Mouse (Mus musculus) left cerebral cortex, postnatal 10 days (tissue): ENCODE results near the gene Lrrc49. TPM values are rescaled to one million over a fixed set of nuclear protein-coding genes. Genes with fewer than 3 reads are reported as not detected.

ENCODE experiments used
- DNase-seq, 2 experiments: peaks; one replicate each; pipeline ENCODE4 v3.0.0; 2021 to 2022; ENCODE audit warnings: low spot score in 2 of 2, mixed read lengths in 1 of 2; ENCODE audit errors: extremely low spot score in 1 of 2
- intact Hi-C: fragments of 180-260 bp; cut with DNase I; formaldehyde crosslinking; loops from one replicate; pipeline ENCODE4 v1.15.1; 2025
- total RNA-seq, 2 experiments: library from RNA; stranded (reverse); gene quantifications; 2 replicates each; pipeline ENCODE4 v1.2.3; 2021

The Lrrc49 gene
- total RNA-seq, 2 experiments from 2014 or later, result 71.6 to 71.7 TPM

GRCm38 (mm10) chr9:60563809-60564208 lies 124.1 kb downstream of the Lrrc49 start:
- intact Hi-C loops, result no loop called here
- no peak for DNase-seq

GRCm38 (mm10) chr9:60562443-60563371 lies 125.3 kb downstream of the Lrrc49 start:
- intact Hi-C loops, result no loop called here
- DNase-seq, result peak in 1 of 2 experiments; percentile 29

- DNase-seq, result peak in 1 of 2 experiments; percentile 61
- intact Hi-C loops, result no loop called here
Measured at GRCm38 (mm10) chr9:60561641-60562289, 126.2 kb downstream of the Lrrc49 start.

- intact Hi-C loops, result no loop called here
- no peak for DNase-seq
Measured at GRCm38 (mm10) chr9:60558507-60558906, 129.5 kb downstream of the Lrrc49 start.

- intact Hi-C loops, result no loop called here
- no peak for DNase-seq
Measured at GRCm38 (mm10) chr9:60551238-60551637, 136.7 kb downstream of the Lrrc49 start.

GRCm38 (mm10) chr9:60548182-60548581 lies 139.8 kb downstream of the Lrrc49 start:
- peak in 1 of 2 experiments; percentile 67 for DNase-seq
- intact Hi-C loops, result no loop called here

GRCm38 (mm10) chr9:60546169-60546568 lies 141.8 kb downstream of the Lrrc49 start:
- no peak for DNase-seq
- intact Hi-C loops, result no loop called here

- intact Hi-C loops, result no loop called here
- DNase-seq, result no peak
Measured at GRCm38 (mm10) chr9:60545361-60546096, 142.4 kb downstream of the Lrrc49 start.

GRCm38 (mm10) chr9:60543422-60544015 lies 144.4 kb downstream of the Lrrc49 start:
- intact Hi-C loops, result no loop called here

GRCm38 (mm10) chr9:60530310-60530709 lies 157.6 kb downstream of the Lrrc49 start:
- intact Hi-C loops, result no loop called here
- DNase-seq, result no peak

More at GRCm38 (mm10) chr9:60543422-60544015, 144.4 kb downstream of the Lrrc49 start:
- DNase-seq, result no peak

- DNase-seq, result no peak
- intact Hi-C loops, result loop anchor here (10.0 kb wide), 1 partner anchor 245 kb away; no protein-coding TSS in a partner anchor
Measured at GRCm38 (mm10) chr9:60529348-60530243, 158.4 kb downstream of the Lrrc49 start.

GRCm38 (mm10) chr9:60528269-60528668 lies 159.7 kb downstream of the Lrrc49 start:
- no peak for DNase-seq
- intact Hi-C loops, result loop anchor here (10.0 kb wide), 1 partner anchor 243 kb away; no protein-coding TSS in a partner anchor

- intact Hi-C loops, result loop anchor here (10.0 kb wide), 1 partner anchor 243 kb away; no protein-coding TSS in a partner anchor
- no peak for DNase-seq
Measured at GRCm38 (mm10) chr9:60527836-60528235, 160.1 kb downstream of the Lrrc49 start.

- no peak for DNase-seq
- intact Hi-C loops, result loop anchor here (10.0 kb wide), 1 partner anchor 242 kb away; no protein-coding TSS in a partner anchor
Measured at GRCm38 (mm10) chr9:60527051-60527450, 160.9 kb downstream of the Lrrc49 start.

GRCm38 (mm10) chr9:60526195-60526594 lies 161.8 kb downstream of the Lrrc49 start:
- no peak for DNase-seq
- intact Hi-C loops, result loop anchor here (10.0 kb wide), 1 partner anchor 241 kb away; no protein-coding TSS in a partner anchor

- intact Hi-C loops, result loop anchor here (10.0 kb wide), 1 partner anchor 237 kb away; no protein-coding TSS in a partner anchor
Measured at GRCm38 (mm10) chr9:60521806-60522264, 166.1 kb downstream of the Lrrc49 start, which contains the start of gene Thsd4. Gene Thsd4, minus strand, starts transcription at chr9:60522046.

GRCm38 (mm10) chr9:60521143-60521542 lies 166.8 kb downstream of the Lrrc49 start:
- intact Hi-C loops, result loop anchor here (10.0 kb wide), 1 partner anchor 236 kb away; no protein-coding TSS in a partner anchor

More at GRCm38 (mm10) chr9:60521806-60522264, 166.1 kb downstream of the Lrrc49 start, which contains the start of gene Thsd4:
- DNase-seq, result peak in 1 of 2 experiments; percentile 62

More at GRCm38 (mm10) chr9:60521143-60521542, 166.8 kb downstream of the Lrrc49 start:
- no peak for DNase-seq
